Mouse (Mus musculus) C3H10T1/2 (cell line): Measurements from ENCODE around the gene Myo7a. TPM values are rescaled to one million over a fixed set of nuclear protein-coding genes. Genes with fewer than 3 reads are reported as not detected.

ENCODE experiments used
- polyA plus RNA-seq, 2 experiments: library from polyadenylated mRNA; unstranded; fragments of >200 nt; fragmentation: generic; extraction: Trizol; gene quantifications; one replicate each; pipeline ENCODE4 v1.2.1; 2012; ENCODE audit warnings: missing spikeins in 2 of 2

Gene Myo7a
- 1 to 10 TPM in 1 of 2 experiments, under 1 TPM in 1; 0.11 to 3.2 TPM for polyA plus RNA-seq

GRCm38 (mm10) chr7:98119179-98119960 is at the start of gene Myo7a:
Gene Myo7a, minus strand, starts transcription at chr7:98119524.

GRCm38 (mm10) chr7:98145402-98145801 is 26.1 kb upstream of the Myo7a start, which contains the start of gene Omp:
Gene Omp, minus strand, starts transcription at chr7:98145502.

Other genes with a start within 250 kb of the Myo7a start
- not detected for gene Gdpd4, start 199.6 kb downstream of the Myo7a start, polyA plus RNA-seq
- gene Omp, start 26.0 kb upstream of the Myo7a start, polyA plus RNA-seq = under 1 TPM; 0.16 to 0.20 TPM
- gene Capn5, start 58.8 kb upstream of the Myo7a start, polyA plus RNA-seq = 1 to 10 TPM; 1.7 to 8.3 TPM
- gene B3gnt6, start 80.0 kb upstream of the Myo7a start, polyA plus RNA-seq = under 1 TPM in 1 of 2 experiments, not detected in 1; 0.20 TPM
- gene Acer3, start 201.7 kb upstream of the Myo7a start, polyA plus RNA-seq = 10 to 100 TPM in 1 of 2 experiments, 1 to 10 TPM in 1; 1.2 to 20.3 TPM
- gene Tsku, start 241.8 kb upstream of the Myo7a start, polyA plus RNA-seq = 10 to 100 TPM in 1 of 2 experiments, 1 to 10 TPM in 1; 5.0 to 25.5 TPM